Mouse (Mus musculus): Measurements from ENCODE around the gene Zc3h14. TPM values are rescaled to one million over a fixed set of nuclear protein-coding genes. Genes with fewer than 3 reads are reported as not detected.

Gene Zc3h14
- polyA plus RNA-seq, 1 experiment from 2014 or later: 149 TPM

DNA sequence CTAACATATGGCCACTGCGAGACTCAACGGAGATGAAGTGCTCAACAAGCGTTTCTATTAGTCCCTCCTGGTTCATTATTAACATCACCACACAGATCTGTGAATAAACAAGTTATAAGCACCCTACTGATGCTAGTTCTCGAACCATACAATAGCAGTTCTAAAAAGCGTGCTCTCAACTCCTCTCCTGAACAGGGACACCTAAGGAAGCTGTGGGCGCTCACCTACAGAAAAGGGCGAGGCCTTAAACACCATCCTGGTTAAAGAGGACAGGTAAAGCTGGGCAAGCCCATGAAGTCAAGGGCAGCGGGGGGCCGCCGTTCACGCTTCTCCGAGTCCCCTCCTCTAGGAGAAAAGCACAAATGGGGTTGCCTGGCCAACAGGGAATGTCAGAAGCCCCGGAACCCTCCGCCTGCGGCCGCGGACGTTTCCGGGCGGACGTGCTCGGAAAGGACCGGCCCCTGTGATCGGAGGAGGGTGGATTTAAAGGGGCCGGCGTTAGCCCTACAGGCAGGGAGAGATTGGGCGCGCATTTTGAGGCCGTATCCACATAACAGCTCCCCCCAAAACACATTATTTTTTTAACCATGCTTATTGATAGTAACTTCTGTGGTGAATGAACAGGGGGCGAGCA, 12.4 kb upstream of the Zc3h14 start:
- H3K27ac ChIP-seq (ENCODE audit: low read depth, low read length): peak overlapping the region; percentile 81
- peak overlapping the region; percentile 71 for H3K4me3 ChIP-seq (ENCODE audit: low read length)
- H3K9me3 ChIP-seq (ENCODE audit: control insufficient read depth, low read length): no peaks in the 10 kb centered on the region
- under 1% methylated on average over 30 of the region's 30 CpGs for whole genome bisulfite sequencing
- peak overlapping the region; percentile 83 for H3K4me2 ChIP-seq (replicated peaks; ENCODE audit: low read depth, low read length)
- ATAC-seq (ENCODE audit: low FRiP score, low TSS enrichment): peak; percentile 87
- no peaks in the 10 kb centered on the region for H3K36me3 ChIP-seq (ENCODE audit: control insufficient read depth, insufficient read depth, low read length)
- peaks cover 17% of the 10 kb centered on the region; the same call in 1 of the 2 replicates for H3K4me1 ChIP-seq (ENCODE audit: control insufficient read depth, insufficient read depth, low read length)
- peak overlapping the region; percentile 73 for H3K9ac ChIP-seq (ENCODE audit: low read depth, low read length)
- peaks cover 3% of the 10 kb centered on the region; the same call in 1 of the 2 replicates for H3K27me3 ChIP-seq (ENCODE audit: control insufficient read depth, insufficient read depth, low read length)

DNA sequence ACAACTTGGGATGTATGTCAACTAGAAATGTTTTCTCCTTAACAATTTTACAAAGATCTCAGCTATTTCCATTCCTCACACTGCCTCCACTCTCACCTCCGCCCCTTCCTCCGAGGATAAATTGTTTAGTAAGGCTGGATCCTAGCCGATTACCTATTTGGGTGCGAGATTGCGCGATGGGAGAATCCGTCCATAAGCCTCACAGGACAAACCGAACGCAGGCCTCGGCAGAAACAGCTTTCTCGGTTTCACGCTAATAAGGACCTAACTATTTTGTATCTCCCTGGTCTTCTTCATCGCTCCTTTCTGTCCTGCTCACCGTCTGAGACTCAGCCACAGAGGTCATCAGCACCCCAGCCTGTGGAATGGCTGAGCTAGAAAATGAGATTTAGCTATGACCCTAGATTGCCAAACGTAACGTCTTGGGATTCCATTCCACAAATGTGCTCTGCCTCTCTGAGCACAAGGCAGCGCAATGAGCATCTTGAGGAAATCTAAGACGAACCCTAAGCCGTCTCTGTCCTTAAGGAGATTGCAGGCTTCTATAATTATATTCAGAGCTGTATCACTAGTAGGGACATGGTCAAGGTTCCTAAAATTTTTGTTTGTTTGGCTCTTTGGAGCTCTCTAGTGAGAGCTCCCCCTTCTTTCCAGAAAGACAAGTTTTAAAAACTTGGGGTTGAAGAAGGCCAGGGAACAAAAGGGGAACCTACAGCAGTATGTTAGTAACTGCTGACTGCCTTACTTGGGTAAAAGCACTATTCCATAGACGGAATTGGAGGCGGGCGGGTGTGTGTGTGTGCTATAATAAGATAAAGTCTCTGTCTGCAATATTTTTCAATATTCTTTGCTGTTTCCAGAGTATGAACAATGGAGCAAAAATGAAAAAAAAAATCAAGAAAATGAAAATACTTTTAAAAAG, 11.6 kb upstream of the Zc3h14 start:
- H3K9me3 ChIP-seq (ENCODE audit: control insufficient read depth, low read length): no peaks in the 10 kb centered on the region
- H3K27ac ChIP-seq (ENCODE audit: low read depth, low read length): no peak overlapping the region
- H3K4me1 ChIP-seq (ENCODE audit: control insufficient read depth, insufficient read depth, low read length): peaks cover 17% of the 10 kb centered on the region; the same call in 1 of the 2 replicates
- H3K9ac ChIP-seq (ENCODE audit: low read depth, low read length): peak overlapping the region; percentile 73
- peaks cover 3% of the 10 kb centered on the region; the same call in 1 of the 2 replicates for H3K27me3 ChIP-seq (ENCODE audit: control insufficient read depth, insufficient read depth, low read length)
- 12% methylated on average over 22 of the region's 22 CpGs for WGBS
- H3K4me2 ChIP-seq (replicated peaks; ENCODE audit: low read depth, low read length): peak overlapping the region; percentile 83
- ATAC-seq (ENCODE audit: low FRiP score, low TSS enrichment): 0 out of 2 replicates have a peak, but pooled peaks have one; percentile 1
- H3K36me3 ChIP-seq (ENCODE audit: control insufficient read depth, insufficient read depth, low read length): no peaks in the 10 kb centered on the region
- H3K4me3 ChIP-seq (ENCODE audit: low read length): peak overlapping the region; percentile 71

DNA sequence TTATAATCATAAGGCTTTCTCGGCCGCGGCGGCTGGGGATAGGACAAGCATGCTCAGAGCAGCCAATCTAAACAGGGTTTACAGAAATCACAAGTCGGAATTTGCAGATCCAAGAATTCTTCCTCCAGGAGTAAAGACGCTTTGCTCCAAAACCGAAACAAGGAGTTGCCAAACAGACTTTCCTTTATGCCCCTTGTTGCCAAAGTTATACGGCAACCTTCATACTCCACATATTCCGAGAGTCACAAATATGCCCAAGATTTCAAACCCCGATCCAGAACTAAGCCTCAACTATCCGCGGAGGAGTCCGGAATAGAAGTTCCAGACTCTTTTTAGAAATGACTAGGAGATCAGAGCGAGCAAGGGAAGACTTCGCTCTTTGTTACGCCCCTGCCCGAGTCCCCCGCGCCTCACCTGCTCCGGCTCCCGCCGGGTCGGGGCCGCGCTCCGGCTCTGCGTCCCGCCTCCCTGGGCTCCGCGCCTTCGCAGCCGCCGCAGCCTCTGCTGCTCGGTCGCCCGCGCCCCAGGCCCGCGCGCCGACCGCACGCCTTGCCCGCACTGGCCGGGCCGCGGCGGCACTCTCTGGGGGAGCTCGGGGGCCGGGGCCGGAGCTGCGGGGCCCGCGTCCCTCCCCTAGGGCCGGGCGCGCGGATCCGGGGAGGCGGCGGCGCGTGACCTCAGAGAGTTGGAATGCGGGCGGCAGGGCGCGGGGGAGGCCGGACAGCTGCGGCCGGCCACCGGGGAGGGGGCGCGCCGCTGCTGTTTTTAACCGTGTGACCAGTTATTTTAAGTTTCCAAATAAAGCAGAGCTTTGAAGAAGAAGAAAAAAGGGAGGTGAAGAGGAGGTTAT, 9.6 kb upstream of the Zc3h14 start, which contains the start of gene Ptpn21:
Gene Ptpn21 (minus strand): TSS at position 455 of the 850 bp plus-strand sequence.
- peak; percentile 63 for ATAC-seq (ENCODE audit: low FRiP score, low TSS enrichment)
- H3K27ac ChIP-seq (ENCODE audit: low read depth, low read length): peak within 1 kb of the TSS; percentile 82; the same call in 1 of the 2 replicates
- H3K9ac ChIP-seq (ENCODE audit: low read depth, low read length): peak within 1 kb of the TSS; percentile 84
- peak within 1 kb of the TSS; percentile 83 for H3K4me3 ChIP-seq (ENCODE audit: low read length)
- WGBS: under 1% methylated on average over 71 of the region's 75 CpGs
- peaks cover 3% of the 10 kb centered on the region; the same call in 1 of the 2 replicates for H3K27me3 ChIP-seq (ENCODE audit: control insufficient read depth, insufficient read depth, low read length)
- H3K4me2 ChIP-seq (replicated peaks; ENCODE audit: low read depth, low read length): peak within 1 kb of the TSS; percentile 84
- H3K4me1 ChIP-seq (ENCODE audit: control insufficient read depth, insufficient read depth, low read length): peaks cover 17% of the 10 kb centered on the region; the same call in 1 of the 2 replicates
- H3K36me3 ChIP-seq (ENCODE audit: control insufficient read depth, insufficient read depth, low read length): no peaks in the 10 kb centered on the region
- no peaks in the 10 kb centered on the region for H3K9me3 ChIP-seq (ENCODE audit: control insufficient read depth, low read length)

DNA sequence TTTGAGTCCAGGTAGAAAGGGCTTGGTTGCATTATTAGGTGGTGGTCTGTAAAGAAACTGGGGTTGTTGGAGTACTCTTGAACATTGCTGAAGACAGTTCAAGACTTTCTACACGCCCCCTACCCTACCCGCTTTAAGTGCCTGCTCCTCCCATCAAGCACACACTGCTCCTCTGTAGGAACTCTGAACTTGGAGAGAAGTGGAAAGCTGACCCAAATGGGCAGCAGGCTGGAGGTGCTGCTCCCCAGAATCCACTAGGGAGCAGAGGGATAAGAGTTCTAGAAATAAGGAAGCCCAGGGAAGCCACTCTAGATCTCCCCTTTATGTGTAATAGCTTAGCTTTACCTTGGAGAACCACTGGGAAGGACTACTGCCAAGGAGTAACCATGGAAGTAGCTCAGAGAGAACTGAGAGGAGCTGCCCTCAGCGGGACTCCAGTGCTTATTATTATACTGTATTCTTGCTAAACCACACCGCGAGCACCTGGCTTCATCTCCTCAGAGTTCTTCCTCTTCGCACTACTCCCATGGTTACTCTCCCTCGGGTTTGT, 8.9 kb upstream of the Zc3h14 start:
- peak overlapping the region; percentile 84 for H3K4me2 ChIP-seq (replicated peaks; ENCODE audit: low read depth, low read length)
- no peak overlapping the region for H3K27ac ChIP-seq (ENCODE audit: low read depth, low read length)
- peaks cover 3% of the 10 kb centered on the region; the same call in 1 of the 2 replicates for H3K27me3 ChIP-seq (ENCODE audit: control insufficient read depth, insufficient read depth, low read length)
- H3K4me3 ChIP-seq (ENCODE audit: low read length): peak overlapping the region; percentile 83
- peak; percentile 54 for ATAC-seq (ENCODE audit: low FRiP score, low TSS enrichment)
- peak overlapping the region; percentile 84 for H3K9ac ChIP-seq (ENCODE audit: low read depth, low read length)
- 11% methylated on average over 7 of the region's 7 CpGs for WGBS
- no peaks in the 10 kb centered on the region for H3K36me3 ChIP-seq (ENCODE audit: control insufficient read depth, insufficient read depth, low read length)
- no peaks in the 10 kb centered on the region for H3K9me3 ChIP-seq (ENCODE audit: control insufficient read depth, low read length)
- H3K4me1 ChIP-seq (ENCODE audit: control insufficient read depth, insufficient read depth, low read length): peaks cover 17% of the 10 kb centered on the region; the same call in 1 of the 2 replicates

DNA sequence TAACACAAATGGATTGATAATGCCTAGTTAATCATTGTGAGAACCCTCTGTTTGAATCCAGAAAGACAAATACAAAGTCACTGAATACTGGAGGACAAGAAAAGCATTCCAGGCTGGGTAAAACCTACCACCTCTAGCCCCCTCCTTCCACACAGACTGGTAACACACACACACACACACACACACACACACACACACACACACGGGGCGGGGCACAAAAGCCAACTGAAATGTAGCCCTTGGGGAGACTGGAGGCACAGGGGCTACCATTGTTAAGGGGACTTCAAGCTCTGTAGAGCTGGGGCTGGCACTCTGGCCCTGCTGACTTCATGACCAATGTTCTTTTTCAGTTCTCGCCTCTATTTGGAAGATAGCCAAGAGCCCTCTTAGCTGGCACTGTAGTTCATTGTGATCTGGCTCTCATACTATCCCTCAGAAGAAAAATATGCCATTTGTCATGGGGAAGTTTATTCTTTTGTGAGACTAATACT, 5.7 kb upstream of the Zc3h14 start:
- Histone ChIP-seq H3K9ac (ENCODE audit: low read depth, low read length) (no peak overlapping the region), H3K4me3 (ENCODE audit: low read length) (no peak overlapping the region), H3K4me2 (replicated peaks; ENCODE audit: low read depth, low read length) (no peak overlapping the region), H3K4me1 (ENCODE audit: control insufficient read depth, insufficient read depth, low read length) (peaks cover 4% of the 10 kb centered on the region; the same call in 1 of the 2 replicates), H3K27ac (ENCODE audit: low read depth, low read length) (no peak overlapping the region), H3K27me3 (ENCODE audit: control insufficient read depth, insufficient read depth, low read length) (0 out of 2 replicates have a peak, but pooled peaks cover 3% of the 10 kb centered on the region), H3K36me3 (ENCODE audit: control insufficient read depth, insufficient read depth, low read length) (no peaks in the 10 kb centered on the region), H3K9me3 (ENCODE audit: control insufficient read depth, low read length) (no peaks in the 10 kb centered on the region)
- no peak for ATAC-seq (ENCODE audit: low FRiP score, low TSS enrichment)
- 60% methylated on average over 1 of the region's 3 CpGs for WGBS

DNA sequence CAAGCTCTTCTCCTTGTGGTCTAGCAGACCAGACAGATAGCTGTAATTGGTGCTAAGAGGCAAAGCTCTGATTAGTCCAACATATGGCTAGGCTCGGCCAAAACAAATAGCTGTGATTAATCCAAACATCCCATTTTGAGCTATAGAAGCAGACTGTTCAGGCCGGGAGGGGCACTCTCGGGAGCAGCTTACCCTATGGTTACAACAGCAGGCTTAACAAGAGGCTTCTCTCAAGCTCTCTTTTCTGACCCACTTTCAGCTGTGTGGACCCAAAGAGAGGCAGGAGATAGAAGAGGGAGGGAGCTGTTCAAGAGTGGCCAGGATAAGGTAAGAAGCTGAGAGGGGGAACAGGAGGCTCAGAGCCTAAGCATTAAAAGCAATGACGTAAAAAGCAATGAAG, 1.1 kb upstream of the Zc3h14 start:
- Histone ChIP-seq H3K9ac (ENCODE audit: low read depth, low read length) (no peak overlapping the region), H3K4me1 (ENCODE audit: control insufficient read depth, insufficient read depth, low read length) (peaks cover 10% of the 10 kb centered on the region; the same call in 1 of the 2 replicates), H3K27me3 (ENCODE audit: control insufficient read depth, insufficient read depth, low read length) (no peaks in the 10 kb centered on the region), H3K36me3 (ENCODE audit: control insufficient read depth, insufficient read depth, low read length) (no peaks in the 10 kb centered on the region; the same call in 1 of the 2 replicates), H3K9me3 (ENCODE audit: control insufficient read depth, low read length) (no peaks in the 10 kb centered on the region), H3K27ac (ENCODE audit: low read depth, low read length) (no peak overlapping the region), H3K4me2 (replicated peaks; ENCODE audit: low read depth, low read length) (no peak overlapping the region), H3K4me3 (ENCODE audit: low read length) (no peak overlapping the region)
- 60% methylated on average over 4 of the region's 4 CpGs for WGBS
- no peak for ATAC-seq (ENCODE audit: low FRiP score, low TSS enrichment)

DNA sequence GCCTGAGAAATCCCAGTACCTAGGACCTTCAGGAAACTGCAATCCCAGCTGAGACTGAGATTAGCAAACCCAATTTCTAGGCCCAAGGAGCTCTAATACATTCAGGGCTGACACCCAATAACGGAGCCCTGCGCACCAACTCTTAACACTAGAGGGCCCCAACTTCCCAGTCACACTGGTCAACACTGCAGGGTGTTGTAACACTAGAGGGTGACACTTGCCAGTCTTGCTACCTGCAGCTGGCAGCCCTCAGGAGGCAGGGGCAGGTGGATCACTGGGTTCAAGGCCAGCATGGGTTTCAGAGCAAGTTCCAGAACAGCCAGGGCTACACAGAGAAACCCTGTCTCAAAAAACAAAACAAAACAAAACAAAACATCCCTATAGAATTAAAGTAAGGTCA, 633 bp upstream of the Zc3h14 start:
- no peak overlapping the region for H3K27ac ChIP-seq (ENCODE audit: low read depth, low read length)
- H3K9ac ChIP-seq (ENCODE audit: low read depth, low read length): no peak overlapping the region
- no peak overlapping the region for H3K4me2 ChIP-seq (replicated peaks; ENCODE audit: low read depth, low read length)
- H3K4me3 ChIP-seq (ENCODE audit: low read length): no peak overlapping the region
- no peaks in the 10 kb centered on the region; the same call in 1 of the 2 replicates for H3K36me3 ChIP-seq (ENCODE audit: control insufficient read depth, insufficient read depth, low read length)
- no peaks in the 10 kb centered on the region for H3K27me3 ChIP-seq (ENCODE audit: control insufficient read depth, insufficient read depth, low read length)
- H3K4me1 ChIP-seq (ENCODE audit: control insufficient read depth, insufficient read depth, low read length): peaks cover 10% of the 10 kb centered on the region; the same call in 1 of the 2 replicates
- H3K9me3 ChIP-seq (ENCODE audit: control insufficient read depth, low read length): no peaks in the 10 kb centered on the region
- ATAC-seq (ENCODE audit: low FRiP score, low TSS enrichment): peak; percentile 75
- 32% methylated on average over 2 of the region's 2 CpGs for WGBS

DNA sequence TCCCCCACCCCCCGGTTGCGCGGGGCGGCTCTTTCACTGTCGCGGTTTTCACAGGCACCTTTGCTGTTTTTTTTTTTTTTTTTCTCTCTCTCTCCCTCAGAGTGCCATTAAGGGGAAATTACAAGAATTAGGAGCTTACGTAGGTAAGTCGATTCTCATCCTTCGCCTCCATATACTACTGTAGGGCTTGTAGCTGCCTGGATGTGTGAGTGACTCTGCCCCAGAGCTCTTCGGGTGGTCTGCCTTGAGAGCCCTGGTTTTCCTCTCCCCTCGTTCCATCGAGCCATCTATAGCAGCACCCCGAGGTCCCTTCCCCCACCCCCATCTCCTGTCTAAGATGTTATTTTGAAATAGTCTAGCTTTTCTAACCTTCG, 603 bp downstream of the Zc3h14 start:
- peak overlapping the region; percentile 85 for H3K27ac ChIP-seq (ENCODE audit: low read depth, low read length)
- peak overlapping the region; percentile 93 for H3K4me3 ChIP-seq (ENCODE audit: low read length)
- peak overlapping the region; percentile 95 for H3K9ac ChIP-seq (ENCODE audit: low read depth, low read length)
- H3K4me1 ChIP-seq (ENCODE audit: control insufficient read depth, insufficient read depth, low read length): peaks cover 10% of the 10 kb centered on the region; the same call in 1 of the 2 replicates
- ATAC-seq (ENCODE audit: low FRiP score, low TSS enrichment): no peak
- no peaks in the 10 kb centered on the region; the same call in 1 of the 2 replicates for H3K36me3 ChIP-seq (ENCODE audit: control insufficient read depth, insufficient read depth, low read length)
- H3K9me3 ChIP-seq (ENCODE audit: control insufficient read depth, low read length): no peaks in the 10 kb centered on the region
- H3K27me3 ChIP-seq (ENCODE audit: control insufficient read depth, insufficient read depth, low read length): no peaks in the 10 kb centered on the region
- H3K4me2 ChIP-seq (replicated peaks; ENCODE audit: low read depth, low read length): peak overlapping the region; percentile 46
- under 1% methylated on average over 14 of the region's 14 CpGs for WGBS
